Mouse (Mus musculus): Measurements from ENCODE around the gene Adgrg3.

DNA sequence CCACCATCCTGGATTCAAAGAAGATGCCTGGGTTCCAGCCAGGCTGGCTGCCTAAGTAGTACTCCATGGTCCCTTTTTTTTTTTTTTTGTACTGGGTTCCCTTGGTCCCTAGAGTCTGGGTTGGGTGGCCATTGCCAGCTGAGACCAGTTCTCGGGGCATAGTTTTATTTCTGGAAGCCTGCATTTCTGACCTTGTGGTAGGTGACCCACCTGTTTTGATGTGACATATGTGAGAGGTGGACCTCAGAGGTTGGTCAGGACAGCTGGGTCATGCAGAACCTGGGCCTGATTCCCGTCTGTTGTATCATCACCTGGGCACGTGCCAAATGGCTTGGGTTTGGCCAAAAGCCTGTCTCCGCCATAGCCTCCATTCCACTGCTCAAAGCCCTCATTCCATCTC, 27.8 kb upstream of the Adgrg3 start:
- TF ChIP-seq POLR2A (IDR thresholded peaks at IDR 0.05; ENCODE audit: low read depth, low read length) = no peak
- no peak for TF ChIP-seq CTCF (conservative IDR thresholded peaks at IDR 0.05; ENCODE audit: insufficient read depth, insufficient read length, low read depth, low read length)

Measured in kidney, adult 2 months (tissue).